Mouse (Mus musculus): ENCODE data around the gene Lztr1.
A peak's percentile ranks its signal among the peaks of the same experiment; 100 is the strongest.

DNA sequence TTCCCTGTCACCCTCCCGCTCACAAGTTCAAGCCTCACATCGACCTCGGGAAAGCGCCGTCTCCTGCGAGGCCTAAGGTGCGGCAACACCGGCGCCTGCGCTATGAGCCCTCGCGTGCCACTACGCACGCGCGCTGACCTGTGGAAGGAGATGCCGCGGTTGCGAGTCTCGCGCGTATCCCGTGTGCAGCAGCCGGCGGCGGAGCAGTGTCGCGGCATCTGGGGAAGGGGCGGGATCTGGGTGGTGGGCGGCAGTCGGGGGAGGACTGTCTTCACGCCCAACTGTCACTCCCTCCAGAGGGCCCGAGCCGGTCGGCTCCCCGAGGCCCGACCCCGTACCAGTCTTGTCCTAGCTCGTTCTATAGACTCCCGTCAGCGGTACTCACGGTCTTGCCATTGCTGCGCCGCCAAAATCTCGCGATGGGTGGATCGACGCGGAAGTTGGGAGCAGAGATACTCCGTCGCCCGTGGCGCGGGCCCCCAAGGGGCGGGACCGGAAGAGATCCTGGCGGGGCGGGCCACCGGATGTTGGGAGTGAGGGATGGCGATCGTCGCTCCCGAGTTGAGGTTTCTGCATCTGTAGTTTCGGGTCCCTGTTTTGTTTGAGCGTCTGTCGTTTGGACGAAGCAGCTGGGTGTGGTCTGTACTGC, 22.3 kb downstream of the Lztr1 start, which contains the start of gene Thap7:
- TF ChIP-seq POLR2A (IDR thresholded peaks at IDR 0.05; ENCODE audit: low read depth, low read length) (peak; percentile 70), CTCF (conservative IDR thresholded peaks at IDR 0.05; ENCODE audit: insufficient read depth, insufficient read length, low read depth, low read length) (no peak)
